Mouse (Mus musculus): Measurements from ENCODE around the gene C130032M10Rik. TPM values are rescaled to one million over a fixed set of nuclear protein-coding genes. Genes with fewer than 3 reads are reported as not detected.

Gene C130032M10Rik
- not detected for total RNA-seq (2023)

DNA sequence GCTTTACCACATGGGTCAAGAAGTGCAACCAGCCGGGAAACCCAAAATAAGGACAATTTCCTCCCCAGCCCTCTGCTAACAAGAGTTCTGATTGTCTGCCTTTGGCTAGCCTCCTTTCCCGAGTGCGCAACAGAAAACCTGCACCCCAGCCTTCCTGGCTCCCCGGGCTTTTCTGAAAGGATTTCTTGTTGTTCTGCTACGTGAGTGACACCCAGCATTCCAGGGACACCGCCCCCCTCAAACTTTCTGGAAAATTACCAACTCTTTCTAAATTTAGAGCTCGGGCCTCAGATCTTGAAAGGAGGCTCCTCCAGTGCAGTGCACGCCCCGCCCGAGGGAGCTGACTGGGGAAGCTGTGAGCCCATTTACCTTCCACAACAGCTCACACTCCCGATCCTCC, at the start of gene C130032M10Rik:
Gene C130032M10Rik, plus strand, starts transcription at position 334 of the 400 bp plus-strand sequence.

GRCm38 (mm10) chr9:114504816-114505215, 10.7 kb upstream of the C130032M10Rik start, which contains the start of gene Ccr4:
Gene Ccr4, minus strand, starts transcription at chr9:114504916.

GRCm38 (mm10) chr9:114563761-114564606, 48.5 kb downstream of the C130032M10Rik start, which contains the start of gene Trim71:
Gene Trim71, minus strand, starts transcription at chr9:114564369.

Other genes starting within 250 kb of the C130032M10Rik start
- gene Bcl2a1c, start 185.6 kb upstream of the C130032M10Rik start, total RNA-seq (2023): not detected
- 10 to 100 TPM; 12.4 to 13.8 TPM for gene Crtap, start 125.0 kb upstream of the C130032M10Rik start, total RNA-seq (2023)
- gene Glb1, start 114.6 kb upstream of the C130032M10Rik start, total RNA-seq (2023): 10 to 100 TPM; 20.6 to 25.8 TPM
- gene Tmppe, start 114.6 kb upstream of the C130032M10Rik start, total RNA-seq (2023): 10 to 100 TPM; 19.2 to 20.5 TPM
- gene Ccr4, start 10.8 kb upstream of the C130032M10Rik start, total RNA-seq (2023): 1 to 10 TPM; 2.8 to 4.3 TPM
- gene Trim71, start 48.7 kb downstream of the C130032M10Rik start, total RNA-seq (2023): not detected
- gene Cnot10, start 124.5 kb downstream of the C130032M10Rik start, total RNA-seq (2023): 10 to 100 TPM; 65.0 to 65.5 TPM
- gene Dync1li1, start 173.1 kb downstream of the C130032M10Rik start, total RNA-seq (2023): 10 to 100 TPM; 45.3 to 55.7 TPM
- 100 to 1,000 TPM in 1 of 2 experiments, 10 to 100 TPM in 1; 96.3 to 100 TPM for gene Cmtm6, start 215.4 kb downstream of the C130032M10Rik start, total RNA-seq (2023)